Mouse (Mus musculus) CH12.LX (cell line): ENCODE data around the gene Krt222. TPM values are rescaled to one million over a fixed set of nuclear protein-coding genes. Genes with fewer than 3 reads are reported as not detected.
A peak's percentile ranks its signal among the peaks of the same experiment; 100 is the strongest.

ENCODE experiments used
- DNase-seq: peaks from one replicate; pipeline ENCODE4 v3.0.0-alpha.2; 2013; ENCODE audit errors: extremely low read depth
- H3K27ac ChIP-seq: 2 replicates; pipeline ENCODE4 v1.5.1; 2012; ENCODE audit warnings: low read depth, mild to moderate bottlenecking, control low read depth, moderate library complexity; ENCODE audit not compliant: insufficient read depth
- H3K27me3 ChIP-seq: replicated peaks from 2 replicates; pipeline ENCODE3; 2012; ENCODE audit warnings: inconsistent platforms
- H3K36me3 ChIP-seq, 2 experiments: replicated peaks in 1 of 2; 2 replicates each; pipeline versions ENCODE3 to v1.6.1; 2012; ENCODE audit warnings: inconsistent platforms in 1 of 2, low read length in 1 of 2, mild to moderate bottlenecking in 1 of 2, mixed read lengths in 1 of 2, moderate library complexity in 1 of 2; ENCODE audit not compliant: control insufficient read depth in 1 of 2, insufficient read depth in 1 of 2
- H3K4me1 ChIP-seq, 2 experiments: 2 replicates each; pipeline ENCODE4 v1.6.1; 2012; ENCODE audit warnings: inconsistent platforms in 1 of 2, moderate library complexity in 1 of 2; ENCODE audit not compliant: insufficient read depth in 2 of 2, control insufficient read depth in 1 of 2
- H3K4me2 ChIP-seq: 2 replicates; pipeline ENCODE4 v1.6.1; 2012; ENCODE audit warnings: low read depth, mild to moderate bottlenecking, control low read depth; ENCODE audit not compliant: poor library complexity, insufficient read depth, severe bottlenecking
- H3K4me3 ChIP-seq, 3 experiments: fragments of 150-350 bp in 1 of 3; sonication (generic) in 1 of 3; replicated peaks in 1 of 3; 2 replicates each; pipeline versions ENCODE3 to v1.5.1; 2011 to 2012; ENCODE audit warnings: low read depth in 2 of 3, low read length in 2 of 3, mild to moderate bottlenecking in 2 of 3, moderate library complexity in 2 of 3, control low read depth in 1 of 3, improper control_type of control experiment in 1 of 3, inconsistent platforms in 1 of 3, mixed read lengths in 1 of 3; ENCODE audit not compliant: poor library complexity in 1 of 3
- H3K79me2 ChIP-seq: replicated peaks from 2 replicates; pipeline ENCODE4 v1.6.1; 2012; ENCODE audit warnings: mild to moderate bottlenecking, moderate library complexity; ENCODE audit not compliant: control insufficient read depth, poor library complexity, insufficient read depth, severe bottlenecking; ENCODE audit errors: extremely low read depth
- H3K9ac ChIP-seq: 2 replicates; pipeline ENCODE4 v1.6.1; 2012; ENCODE audit warnings: low read depth, mild to moderate bottlenecking, control low read depth, moderate library complexity; ENCODE audit not compliant: insufficient read depth
- H3K9me3 ChIP-seq: replicated peaks from 2 replicates; pipeline ENCODE3; 2012; ENCODE audit warnings: low read length, inconsistent platforms, mixed read lengths
- BHLHE40 ChIP-seq: IDR thresholded peaks from 2 replicates; pipeline ENCODE4 v1.6.1; 2011; ENCODE audit warnings: mild to moderate bottlenecking, low read depth, low read length, improper control_type of control experiment
- CHD1 ChIP-seq: IDR thresholded peaks from 2 replicates; pipeline ENCODE4 v1.6.1; 2012; ENCODE audit warnings: low read depth, low read length, improper control_type of control experiment, inconsistent platforms
- CHD2 ChIP-seq: IDR thresholded peaks from 2 replicates; pipeline ENCODE4 v1.6.1; 2011; ENCODE audit warnings: low read length, improper control_type of control experiment
- ELF1 ChIP-seq: IDR thresholded peaks from 2 replicates; pipeline ENCODE4 v1.6.1; 2014; ENCODE audit warnings: low read depth, mild to moderate bottlenecking, inconsistent platforms, low read length, improper control_type of control experiment
- EP300 ChIP-seq: IDR thresholded peaks from 2 replicates; pipeline ENCODE4 v1.6.1; 2011; ENCODE audit warnings: low read length, improper control_type of control experiment
- ETS1 ChIP-seq: conservative IDR thresholded peaks from 2 replicates; pipeline ENCODE4 v1.6.1; 2012; ENCODE audit warnings: low read depth, mild to moderate bottlenecking, inconsistent platforms, low read length, improper control_type of control experiment, moderate library complexity
- HCFC1 ChIP-seq: IDR thresholded peaks from 2 replicates; pipeline ENCODE4 v1.6.1; 2012; ENCODE audit warnings: low read depth, mild to moderate bottlenecking, inconsistent platforms, low read length, improper control_type of control experiment
- IRF4 ChIP-seq: IDR thresholded peaks from 2 replicates; pipeline ENCODE4 v1.6.1; 2014; ENCODE audit warnings: low read depth, mild to moderate bottlenecking, inconsistent platforms, low read length, improper control_type of control experiment
- JUND ChIP-seq: conservative IDR thresholded peaks from 2 replicates; pipeline ENCODE4 v1.6.1; 2011; ENCODE audit warnings: low read depth, low read length, improper control_type of control experiment
- KAT2A ChIP-seq: IDR thresholded peaks from 2 replicates; pipeline ENCODE4 v1.6.1; 2012; ENCODE audit warnings: low read length, improper control_type of control experiment, inconsistent platforms; ENCODE audit not compliant: insufficient replicate concordance
- MAFK ChIP-seq: IDR thresholded peaks from 2 replicates; pipeline ENCODE4 v1.6.1; 2011; ENCODE audit warnings: low read length, improper control_type of control experiment; ENCODE audit not compliant: insufficient replicate concordance
- MAX ChIP-seq: IDR thresholded peaks from 2 replicates; pipeline ENCODE4 v1.6.1; 2011; ENCODE audit warnings: low read length, improper control_type of control experiment
- MAZ ChIP-seq: IDR thresholded peaks from 2 replicates; pipeline ENCODE4 v1.6.1; 2012; ENCODE audit warnings: low read depth, mild to moderate bottlenecking, inconsistent platforms, low read length, improper control_type of control experiment, moderate library complexity
- MEF2A ChIP-seq: IDR thresholded peaks from 2 replicates; pipeline ENCODE4 v1.6.1; 2014; ENCODE audit warnings: low read depth, mild to moderate bottlenecking, inconsistent platforms, low read length, improper control_type of control experiment, borderline replicate concordance
- MXI1 ChIP-seq: IDR thresholded peaks from 2 replicates; pipeline ENCODE4 v1.6.1; 2011; ENCODE audit warnings: mild to moderate bottlenecking, low read depth, low read length, improper control_type of control experiment
- MYC ChIP-seq: IDR thresholded peaks from 2 replicates; pipeline ENCODE4 v1.6.1; 2011; ENCODE audit warnings: low read depth, mild to moderate bottlenecking, improper control_type of control experiment, low read length
- NRF1 ChIP-seq: IDR thresholded peaks from 2 replicates; pipeline ENCODE4 v1.6.1; 2014; ENCODE audit warnings: low read depth, mild to moderate bottlenecking, inconsistent platforms, low read length, improper control_type of control experiment, moderate library complexity
- PAX5 ChIP-seq: IDR thresholded peaks from 2 replicates; pipeline ENCODE4 v1.6.1; 2012; ENCODE audit warnings: low read length, inconsistent platforms, mixed read lengths
- POLR2A ChIP-seq: IDR thresholded peaks from 2 replicates; pipeline ENCODE4 v1.6.1; 2011; ENCODE audit warnings: low read depth, mild to moderate bottlenecking, improper control_type of control experiment, low read length
- RAD21 ChIP-seq: IDR thresholded peaks from 2 replicates; pipeline ENCODE4 v1.6.1; 2011; ENCODE audit warnings: low read depth, mild to moderate bottlenecking, low read length, improper control_type of control experiment, moderate library complexity
- RCOR1 ChIP-seq: conservative IDR thresholded peaks from 2 replicates; pipeline ENCODE4 v1.6.1; 2012; ENCODE audit warnings: low read depth, mild to moderate bottlenecking, inconsistent platforms, low read length, improper control_type of control experiment
- SIN3A ChIP-seq: IDR thresholded peaks from 2 replicates; pipeline ENCODE4 v1.6.1; 2012; ENCODE audit warnings: low read length, improper control_type of control experiment, inconsistent platforms
- SMC3 ChIP-seq: IDR thresholded peaks from 2 replicates; pipeline ENCODE4 v1.6.1; 2011; ENCODE audit warnings: low read depth, low read length, improper control_type of control experiment
- TBP ChIP-seq: conservative IDR thresholded peaks from 2 replicates; pipeline ENCODE4 v1.6.1; 2011; ENCODE audit warnings: low read depth, low read length, improper control_type of control experiment
- TCF12 ChIP-seq: IDR thresholded peaks from 2 replicates; pipeline ENCODE4 v1.6.1; 2014; ENCODE audit warnings: low read depth, mild to moderate bottlenecking, inconsistent platforms, low read length, improper control_type of control experiment
- UBTF ChIP-seq: IDR thresholded peaks from 2 replicates; pipeline ENCODE4 v1.6.1; 2012; ENCODE audit warnings: low read depth, mild to moderate bottlenecking, inconsistent platforms, low read length, improper control_type of control experiment, moderate library complexity
- USF1 ChIP-seq: IDR thresholded peaks from 2 replicates; pipeline ENCODE4 v1.6.1; 2014; ENCODE audit warnings: low read depth, mild to moderate bottlenecking, inconsistent platforms, low read length, improper control_type of control experiment
- USF2 ChIP-seq: conservative IDR thresholded peaks from 2 replicates; pipeline ENCODE4 v1.6.1; 2011; ENCODE audit warnings: low read depth, low read length, improper control_type of control experiment
- ZC3H11A ChIP-seq: IDR thresholded peaks from 2 replicates; pipeline ENCODE4 v1.6.1; 2012; ENCODE audit warnings: low read depth, mild to moderate bottlenecking, inconsistent platforms, low read length, improper control_type of control experiment
- ZMIZ1 ChIP-seq: IDR thresholded peaks from 2 replicates; pipeline ENCODE4 v1.6.1; 2012; ENCODE audit warnings: low read depth, mild to moderate bottlenecking, inconsistent platforms, low read length, improper control_type of control experiment
- dilution Hi-C: fragments of 300-500 bp; cut with MboI; formaldehyde crosslinking; loops from 2 replicates; pipeline ENCODE4 v1.14.3; 2020; ENCODE audit warnings: low sequenced_read_pairs; ENCODE audit not compliant: extremely low pct_unique_long_range_greater_than_20kb, extremely low pct_ligation_motif_present
- in situ Hi-C: fragments of 300-500 bp; cut with MboI; formaldehyde crosslinking; loops from 3 replicates; pipeline ENCODE4 v1.14.3; 2019; ENCODE audit warnings: low sequenced_read_pairs, low pct_ligation_motif_present, low pct_unique_long_range_greater_than_20kb, mixed read lengths
- polyA plus RNA-seq: library from polyadenylated mRNA; unstranded; fragments of >175 nt; gene quantifications from 2 replicates; pipeline ENCODE4 v1.2.1, GENCODE M21; 2012; ENCODE audit warnings: low read depth; ENCODE audit not compliant: insufficient read length
- total RNA-seq, 2 experiments: library from RNA; depleted of rRNA; stranded (reverse); fragments of 300-350 nt in 1 of 2; fragments of >200 nt in 1 of 2; gene quantifications; 2 replicates each; pipeline ENCODE4 v1.2.3; 2012 to 2014

Krt222 gene
- total and polyA plus RNA-seq, 3 experiments: 22.0 to 24.4 (median 22.9) TPM

DNA sequence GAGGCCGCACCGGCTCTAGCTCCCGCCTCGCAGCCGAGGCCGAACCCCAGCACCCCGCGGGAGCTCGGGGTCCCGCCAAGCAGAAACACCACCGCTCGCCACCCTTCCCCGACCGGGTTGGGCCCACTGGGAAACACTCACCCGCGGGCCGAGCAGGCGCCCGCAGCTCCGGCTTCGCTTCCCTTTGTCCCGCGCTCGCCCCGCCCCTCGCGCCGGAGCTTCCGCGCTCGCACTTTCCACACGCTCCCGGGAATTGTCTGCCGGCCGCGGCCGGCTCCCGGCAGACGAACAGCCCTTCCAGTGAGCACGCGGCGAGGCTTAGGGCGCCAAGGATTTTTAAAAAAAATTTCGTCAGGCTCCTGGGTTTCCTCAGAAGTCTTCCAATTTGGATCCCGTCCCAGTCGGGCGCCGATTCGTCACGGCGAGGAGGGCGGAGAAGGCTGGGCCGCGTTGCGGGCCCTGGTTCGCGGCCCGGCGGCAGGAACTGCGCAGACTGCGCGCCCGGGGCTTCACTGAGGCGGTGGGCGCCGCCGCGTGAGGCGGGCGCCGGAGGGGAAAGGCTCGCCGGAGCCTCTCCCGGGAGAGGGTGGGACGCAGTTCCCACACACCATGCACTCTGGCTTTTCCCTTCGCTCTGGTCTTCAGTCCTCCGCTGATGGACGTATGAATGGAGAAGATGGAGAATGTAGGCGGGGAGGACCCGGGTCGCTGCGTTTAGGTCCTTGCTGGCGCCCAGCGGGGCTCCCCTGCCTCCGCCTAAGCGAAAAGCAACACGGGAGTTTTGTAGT is 13.4 kb downstream of the Krt222 start, which contains the start of gene Smarce1:
TSS of gene Smarce1 (minus strand) at position 757 of the 788 bp plus-strand sequence.
- peak within 1 kb of the TSS; percentile 69 for H3K27ac ChIP-seq

DNA sequence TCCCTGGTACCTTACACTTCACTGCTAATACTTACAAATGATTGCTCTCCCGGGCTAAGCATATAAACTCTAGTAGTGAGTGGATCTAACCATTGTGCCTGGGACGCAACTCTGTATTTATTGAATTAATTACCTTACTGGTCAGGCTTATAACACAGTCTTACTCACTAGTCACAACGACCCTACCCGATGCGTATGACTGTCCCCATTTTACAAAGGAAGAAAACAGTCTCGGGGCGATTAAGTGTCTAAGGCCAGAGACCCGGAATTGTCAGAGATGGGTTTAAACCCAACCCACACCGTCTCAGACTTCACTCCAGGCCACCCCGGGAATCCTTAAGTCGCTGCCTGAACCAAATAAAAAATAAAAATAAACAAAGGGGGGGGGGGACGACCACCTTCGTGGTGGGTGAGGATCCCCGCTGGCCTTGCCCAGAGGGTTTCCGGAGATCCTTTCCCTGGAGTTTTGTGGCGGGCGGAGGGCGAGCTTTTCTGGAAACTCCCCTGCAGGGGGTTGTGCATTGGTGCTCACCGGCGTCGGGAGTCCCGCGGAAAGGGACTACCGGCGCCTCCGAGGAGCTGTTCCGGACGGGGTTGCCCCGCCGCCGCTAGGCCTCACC is 14.1 kb downstream of the Krt222 start:
- dilution Hi-C loops (no loop called here), in situ Hi-C loops (no loop called here)
- H3K4me2 ChIP-seq: peak overlapping the region; percentile 99
- H3K4me3 ChIP-seq: peak overlapping the region; percentile 68 to 91 (median 75)
- no peaks in the 10 kb centered on the region for H3K9me3 ChIP-seq
- peak overlapping the region; percentile 92 for H3K9ac ChIP-seq
- TF ChIP-seq SIN3A (peak; percentile 77), CHD1 (peak; percentile 93), MXI1 (0 out of 2 replicates have a peak, but pooled peaks have one; percentile 9), HCFC1 (no peak), POLR2A (no peak), IRF4 (no peak), TBP (no peak), EP300 (no peak), MAFK (no peak), TCF12 (no peak), USF1 (no peak), MAZ (0 out of 2 replicates have a peak, but pooled peaks have one; percentile 5), PAX5 (no peak), KAT2A (no peak), MYC (no peak; the same call in 1 of the 2 replicates), MEF2A (0 out of 2 replicates have a peak, but pooled peaks have one; percentile 9), MAX (peak; percentile 55; the same call in 1 of the 2 replicates), NRF1 (no peak), SMC3 (no peak; the same call in 1 of the 2 replicates)
- TF ChIP-seq, all 38 proteins: peak for 6
- Histone ChIP-seq H3K27me3 (no peaks in the 10 kb centered on the region), H3K27ac (peak overlapping the region; percentile 69), H3K4me1 (peaks cover 3 to 46% of the 10 kb centered on the region in 2 experiments), H3K36me3 (peaks cover 30 to 51% of the 10 kb centered on the region in 2 experiments), H3K79me2 (peaks cover 51% of the 10 kb centered on the region)
- no peak for DNase-seq

More for the DNA sequence above, 13.4 kb downstream of the Krt222 start, which contains the start of gene Smarce1:
- Histone ChIP-seq H3K9me3 (no peaks in the 10 kb centered on the region), H3K4me1 (peaks cover 3 to 42% of the 10 kb centered on the region in 2 experiments), H3K4me2 (peak within 1 kb of the TSS; percentile 68), H3K4me3 (peak within 1 kb of the TSS; percentile 68 to 91 (median 75)), H3K79me2 (peaks cover 44% of the 10 kb centered on the region), H3K27me3 (no peaks in the 10 kb centered on the region), H3K36me3 (peaks cover 29 to 51% of the 10 kb centered on the region in 2 experiments), H3K9ac (peak within 1 kb of the TSS; percentile 92)
- DNase-seq: peak; percentile 62
- dilution Hi-C loops: no loop called here
- TF ChIP-seq USF1 (no peak), BHLHE40 (peak; percentile 71), TCF12 (peak; percentile 62; the same call in 1 of the 2 replicates), EP300 (no peak), MYC (no peak), PAX5 (no peak), MAX (no peak; the same call in 1 of the 2 replicates), ZMIZ1 (no peak; the same call in 1 of the 2 replicates), JUND (no peak), CHD2 (no peak), ETS1 (no peak), MEF2A (peak; percentile 12; the same call in 1 of the 2 replicates), MAZ (no peak; the same call in 1 of the 2 replicates), NRF1 (peak; percentile 49), SIN3A (no peak; the same call in 1 of the 2 replicates), HCFC1 (peak; percentile 85), USF2 (no peak), RCOR1 (no peak), POLR2A (peak; percentile 81), ZC3H11A (peak; percentile 100), ELF1 (peak; percentile 83), RAD21 (no peak), KAT2A (peak; percentile 70; the same call in 1 of the 2 replicates), MXI1 (peak; percentile 66), CHD1 (peak; percentile 14; the same call in 1 of the 2 replicates), UBTF (peak; percentile 95; the same call in 1 of the 2 replicates)
- in situ Hi-C loops: no loop called here
